Mouse (Mus musculus) heart, embryonic 14.5 days (tissue): ENCODE data around the gene Apobr. TPM values are rescaled to one million over a fixed set of nuclear protein-coding genes. Genes with fewer than 3 reads are reported as not detected.
A peak's percentile ranks its signal among the peaks of the same experiment; 100 is the strongest.

ENCODE experiments used
- ATAC-seq: fragments of 200-750 bp; cut with Nextera tagmentation; 2 replicates; pipeline ENCODE4 v1.8.0; 2017; ENCODE audit warnings: low read depth, moderate TSS enrichment; ENCODE audit not compliant: insufficient number of reproducible peaks, insufficient read depth, low FRiP score
- H3K27ac ChIP-seq, 2 experiments: fragments of 200-500 bp in 1 of 2; fragments of 300-500 bp in 1 of 2; sonication (generic) in 1 of 2; replicated peaks in 1 of 2; 2 replicates each; pipeline ENCODE4 v1.5.1; 2012 to 2014; ENCODE audit warnings: low read depth in 2 of 2, low read length in 2 of 2, control low read depth in 1 of 2, mild to moderate bottlenecking in 1 of 2, mixed read lengths in 1 of 2; ENCODE audit not compliant: control insufficient read depth in 1 of 2, insufficient read depth in 1 of 2
- H3K27me3 ChIP-seq: fragments of 300-500 bp; sonication (generic); 2 replicates; pipeline ENCODE4 v1.6.1; 2014; ENCODE audit warnings: mild to moderate bottlenecking, low read length, control low read depth; ENCODE audit not compliant: control insufficient read depth, insufficient read depth
- H3K36me3 ChIP-seq: fragments of 300-500 bp; sonication (generic); 2 replicates; pipeline ENCODE4 v1.6.1; 2014; ENCODE audit warnings: mild to moderate bottlenecking, control low read depth, low read length, mixed read lengths; ENCODE audit not compliant: control insufficient read depth, insufficient read depth
- H3K4me1 ChIP-seq, 2 experiments: fragments of 200-500 bp in 1 of 2; fragments of 300-500 bp in 1 of 2; sonication (generic) in 1 of 2; 2 replicates each; pipeline ENCODE4 v1.6.1; 2012 to 2014; ENCODE audit warnings: low read length in 2 of 2, control low read depth in 1 of 2, mixed read lengths in 1 of 2; ENCODE audit not compliant: control insufficient read depth in 2 of 2, insufficient read depth in 2 of 2
- H3K4me2 ChIP-seq: fragments of 300-500 bp; sonication (generic); 2 replicates; pipeline ENCODE4 v1.6.1; 2014; ENCODE audit warnings: mild to moderate bottlenecking, low read length
- H3K4me3 ChIP-seq, 2 experiments: fragments of 200-500 bp in 1 of 2; fragments of 300-500 bp in 1 of 2; sonication (generic) in 1 of 2; 2 replicates each; pipeline ENCODE4 v1.5.1; 2012 to 2014; ENCODE audit warnings: low read length in 2 of 2, mild to moderate bottlenecking in 2 of 2, control low read depth in 1 of 2, low read depth in 1 of 2, moderate library complexity in 1 of 2; ENCODE audit not compliant: control insufficient read depth in 1 of 2, insufficient read depth in 1 of 2
- H3K9ac ChIP-seq: fragments of 300-500 bp; sonication (generic); 2 replicates; pipeline ENCODE4 v1.6.1; 2014; ENCODE audit warnings: mild to moderate bottlenecking, low read length
- H3K9me3 ChIP-seq: fragments of 300-500 bp; sonication (generic); 2 replicates; pipeline ENCODE4 v1.6.1; 2016; ENCODE audit warnings: low read length, control low read depth; ENCODE audit not compliant: control insufficient read depth
- WGBS: fragments of 180-500 bp; shearing (Covaris S2); extraction: QIAGEN DNeasy Blood & Tissue Kit; methylation state at CpG from one replicate; pipeline ENCODE4 v1.1.7; 2014; 5-methylcytosine and 5-hydroxymethylcytosine counted together
- polyA plus RNA-seq: library from polyadenylated mRNA; unstranded; fragments of >200 nt; fragmentation: Nextera tagmentation; extraction: Ambion mirVana; gene quantifications from 2 replicates; pipeline ENCODE4 v1.2.1, GENCODE M21; 2014

Apobr gene
- polyA plus RNA-seq, 1 experiment from 2014 or later, result 0.81 TPM

DNA sequence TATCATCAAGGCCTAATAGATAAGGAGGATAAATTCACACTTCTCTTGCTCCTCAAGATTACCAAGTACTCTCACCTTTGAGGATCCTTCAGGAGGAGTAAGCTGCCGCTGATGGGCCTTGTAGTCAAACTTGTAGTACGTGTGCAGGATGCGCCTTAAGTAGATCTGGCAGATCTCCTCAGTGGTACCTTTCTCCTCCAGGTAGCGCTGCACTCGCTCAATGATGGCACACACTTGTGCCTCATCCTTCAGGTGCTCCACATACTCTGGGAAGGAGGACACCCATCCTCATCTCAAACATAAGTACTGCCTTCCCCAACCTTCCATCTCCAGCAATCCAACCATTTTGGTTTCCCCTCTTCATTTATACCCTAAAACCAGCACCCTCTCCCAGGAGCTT, 28.1 kb upstream of the Apobr start:
- no peak overlapping the region for H3K4me2 ChIP-seq
- no peak overlapping the region for H3K4me3 ChIP-seq
- H3K9ac ChIP-seq, result no peak overlapping the region
- peaks cover 99% of the 10 kb centered on the region for H3K36me3 ChIP-seq
- no peaks in the 10 kb centered on the region for H3K4me1 ChIP-seq
- no peak for ATAC-seq
- WGBS, result 87% methylated on average over 5 of the region's 5 CpGs
- H3K27me3 ChIP-seq, result no peaks in the 10 kb centered on the region
- H3K27ac ChIP-seq, result no peak overlapping the region
- H3K9me3 ChIP-seq, result no peaks in the 10 kb centered on the region

- Histone ChIP-seq H3K4me2 (peak overlapping the region; percentile 79), H3K36me3 (peaks cover 40% of the 10 kb centered on the region), H3K9ac (peak overlapping the region; percentile 90), H3K27ac (peak overlapping the region; percentile 50 to 83), H3K27me3 (no peaks in the 10 kb centered on the region), H3K9me3 (no peaks in the 10 kb centered on the region), H3K4me1 (0 out of 4 replicates have a peak, but pooled peaks cover 0 to 6% of the 10 kb centered on the region in 2 experiments), H3K4me3 (peak overlapping the region; percentile 86 to 99)
- ATAC-seq, result no peak
- WGBS, result 2% methylated on average over 28 of the region's 28 CpGs
Measured at GRCm38 (mm10) chr7:126565693-126566092, 19.0 kb upstream of the Apobr start.

- ATAC-seq, result peak; percentile 86
- H3K4me3 ChIP-seq, result peak within 1 kb of the TSS; percentile 86 to 99
- WGBS, result under 1% methylated on average over 46 of the region's 46 CpGs
- 0 out of 4 replicates have a peak, but pooled peaks cover 0 to 6% of the 10 kb centered on the region in 2 experiments for H3K4me1 ChIP-seq
- peaks cover 35% of the 10 kb centered on the region for H3K36me3 ChIP-seq
- H3K4me2 ChIP-seq, result peak within 1 kb of the TSS; percentile 79
- peak within 1 kb of the TSS; percentile 90 for H3K9ac ChIP-seq
- peak within 1 kb of the TSS; percentile 50 to 83 for H3K27ac ChIP-seq
- no peaks in the 10 kb centered on the region for H3K9me3 ChIP-seq
- H3K27me3 ChIP-seq, result no peaks in the 10 kb centered on the region
Measured at GRCm38 (mm10) chr7:126566094-126566765, 18.5 kb upstream of the Apobr start, which contains the start of gene Eif3c. TSS of gene Eif3c (minus strand) at chr7:126566411.

DNA sequence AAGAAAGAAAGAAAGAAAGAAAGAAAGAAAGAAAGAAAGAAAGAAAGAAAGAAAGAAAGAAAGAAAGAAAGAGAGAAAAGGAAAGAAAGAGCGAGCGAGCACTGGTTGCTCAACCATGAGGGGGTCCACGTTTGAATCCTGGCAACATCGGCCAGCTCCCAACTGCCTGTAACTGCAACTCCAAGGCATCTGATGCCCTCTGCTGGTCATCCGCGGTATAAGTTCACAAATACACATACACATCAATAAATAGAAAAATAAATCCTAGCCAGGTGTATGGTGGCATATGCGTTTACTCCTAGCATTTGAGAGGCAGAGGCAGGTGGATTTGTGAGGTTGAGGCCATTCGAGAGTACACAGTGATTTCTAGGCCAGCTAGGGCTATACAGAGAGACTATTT, 7.8 kb upstream of the Apobr start:
- H3K9me3 ChIP-seq, result no peaks in the 10 kb centered on the region
- H3K36me3 ChIP-seq, result peaks cover 42% of the 10 kb centered on the region
- H3K4me3 ChIP-seq, result no peak overlapping the region
- H3K27me3 ChIP-seq, result no peaks in the 10 kb centered on the region
- no peak overlapping the region for H3K27ac ChIP-seq
- H3K4me2 ChIP-seq, result no peak overlapping the region
- ATAC-seq, result no peak
- no peak overlapping the region for H3K9ac ChIP-seq
- 54% methylated on average over 8 of the region's 8 CpGs for WGBS
- H3K4me1 ChIP-seq, result no peaks in the 10 kb centered on the region

DNA sequence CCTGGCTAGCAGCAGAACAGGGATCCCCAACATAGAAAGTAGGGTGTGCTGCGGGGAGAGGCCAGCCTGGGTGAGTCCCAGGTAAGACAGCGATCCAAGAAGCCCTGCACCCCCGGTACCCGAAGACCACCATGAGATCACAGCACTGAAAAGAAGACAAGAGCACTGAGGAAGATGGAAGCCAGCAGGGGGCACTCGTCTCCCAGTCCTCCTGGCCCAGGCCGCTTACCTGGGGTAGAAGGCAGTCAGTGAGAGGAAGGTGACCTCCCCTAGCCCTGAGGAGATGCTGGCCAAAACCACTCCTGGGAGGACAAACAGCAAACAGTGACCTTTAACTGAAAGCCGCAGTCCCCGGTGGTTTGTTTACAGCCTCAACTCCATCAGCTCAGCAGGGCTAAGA, 5.6 kb upstream of the Apobr start:
- Histone ChIP-seq H3K4me1 (peaks cover 0 to 4% of the 10 kb centered on the region in 2 experiments; a peak in 3 of 4 replicates), H3K9me3 (no peaks in the 10 kb centered on the region), H3K36me3 (peaks cover 33% of the 10 kb centered on the region), H3K4me3 (no peak overlapping the region), H3K27me3 (no peaks in the 10 kb centered on the region), H3K4me2 (no peak overlapping the region), H3K9ac (no peak overlapping the region), H3K27ac (no peak overlapping the region)
- WGBS, result 46% methylated on average over 8 of the region's 8 CpGs
- ATAC-seq, result no peak

GRCm38 (mm10) chr7:126581661-126582060, 3.1 kb upstream of the Apobr start:
- Histone ChIP-seq H3K4me1 (peaks cover 0 to 4% of the 10 kb centered on the region in 2 experiments; a peak in 3 of 4 replicates), H3K9me3 (no peaks in the 10 kb centered on the region), H3K9ac (no peak overlapping the region), H3K27me3 (0 out of 2 replicates have a peak, but pooled peaks cover 5% of the 10 kb centered on the region), H3K4me2 (no peak overlapping the region), H3K4me3 (no peak overlapping the region), H3K27ac (no peak overlapping the region), H3K36me3 (peaks cover 18% of the 10 kb centered on the region; the same call in 1 of the 2 replicates)
- 61% methylated on average over 6 of the region's 6 CpGs for WGBS
- ATAC-seq, result no peak

GRCm38 (mm10) chr7:126582759-126583158, 2.0 kb upstream of the Apobr start:
- Histone ChIP-seq H3K27me3 (0 out of 2 replicates have a peak, but pooled peaks cover 5% of the 10 kb centered on the region), H3K27ac (peak overlapping the region in 1 of 2 experiments; percentile 76; a peak in 1 of 4 replicates), H3K9ac (peak overlapping the region; percentile 73), H3K4me1 (peaks cover 0 to 4% of the 10 kb centered on the region in 2 experiments), H3K4me2 (peak overlapping the region; percentile 88), H3K9me3 (no peaks in the 10 kb centered on the region), H3K36me3 (peaks cover 12% of the 10 kb centered on the region; the same call in 1 of the 2 replicates), H3K4me3 (peak overlapping the region; percentile 56 to 86)
- 2% methylated on average over 20 of the region's 20 CpGs for WGBS
- peak; percentile 33; the same call in 1 of the 2 replicates for ATAC-seq
